9 mouse cellular contexts compared by ENCODE assay signal in the genomic region with DNA sequence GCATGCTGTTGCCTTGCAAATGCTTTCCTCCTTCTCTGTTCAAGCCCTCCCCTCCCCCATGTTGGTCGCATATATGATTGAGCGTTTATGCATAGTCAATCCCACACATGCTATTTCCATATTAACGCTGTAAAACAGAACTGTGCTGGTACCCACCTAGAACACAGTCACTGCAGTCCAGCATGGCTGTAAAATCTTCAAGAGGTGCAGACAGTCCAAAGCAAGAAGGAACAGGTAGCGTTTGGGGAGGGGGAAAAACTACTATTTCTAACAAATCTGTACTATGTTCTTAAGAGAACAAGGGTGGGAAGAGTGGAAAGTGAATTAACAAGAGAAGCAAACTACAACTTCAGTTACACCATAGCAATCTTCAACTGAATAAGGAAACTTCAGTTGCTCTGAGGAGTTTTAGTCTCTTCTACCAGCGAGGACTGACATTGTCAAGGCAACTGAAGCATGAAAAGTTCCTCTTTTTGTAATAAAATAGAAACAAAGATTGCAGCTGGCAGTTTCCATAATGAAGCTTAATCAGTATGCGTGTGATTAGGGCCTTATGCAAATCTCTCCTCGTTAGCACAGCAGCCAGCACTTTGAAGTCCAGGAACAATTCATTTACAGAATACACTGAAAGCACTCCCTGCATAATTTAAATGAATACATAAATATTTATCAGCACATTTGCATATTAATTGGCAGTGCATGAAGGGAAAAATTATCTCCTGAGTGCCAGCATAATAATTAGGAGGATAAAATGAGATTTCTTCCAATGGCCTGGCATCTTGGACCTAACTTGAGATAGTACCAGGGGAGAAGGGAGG.
DNase-seq lines count a peak whose midpoint lies in the region; ATAC-seq lines count a peak whose summit lies in the region.
"Had no signal": no experiment of that assay in that cellular context is flagged by ENCODE, and none has a peak within 500 bp of the region (broad histone marks: within the 10 kb centered on the region; RNA-seq: fewer than 3 reads in every experiment).

No protein-coding gene starts in this region.

- no peaks in the 10 kb centered on the region for H3K9me3 ChIP-seq in hindbrain, embryonic 13.5 days
- no peaks in the 10 kb centered on the region for H3K9me3 ChIP-seq in midbrain, embryonic 12.5 days
- H3K9me3 ChIP-seq: limb, embryonic 13.5 days had no signal

- H3K4me2 ChIP-seq in hindbrain, embryonic 13.5 days = peak overlapping the region; percentile 49
- H3K4me2 ChIP-seq in midbrain, embryonic 12.5 days (replicated peaks) = peak overlapping the region; percentile 38
- H3K4me2 ChIP-seq: limb, embryonic 13.5 days had no signal

- H3K4me1 ChIP-seq in hindbrain, embryonic 13.5 days (replicated peaks) = peaks cover 28% of the 10 kb centered on the region
- peaks cover 28% of the 10 kb centered on the region for H3K4me1 ChIP-seq in midbrain, embryonic 12.5 days

- H3K27ac ChIP-seq in hindbrain, embryonic 13.5 days = peak overlapping the region; percentile 86
- peak overlapping the region; percentile 92 for H3K27ac ChIP-seq in midbrain, embryonic 12.5 days (replicated peaks)
- H3K27ac ChIP-seq: limb, embryonic 13.5 days had no signal

- peak overlapping the region; percentile 46; the same call in 1 of the 2 replicates for H3K9ac ChIP-seq in hindbrain, embryonic 13.5 days
- H3K9ac ChIP-seq in midbrain, embryonic 12.5 days (replicated peaks) = no peak overlapping the region
- H3K9ac ChIP-seq: limb, embryonic 13.5 days had no signal

- H3K36me3 ChIP-seq in hindbrain, embryonic 13.5 days = no peaks in the 10 kb centered on the region
- no peaks in the 10 kb centered on the region for H3K36me3 ChIP-seq in midbrain, embryonic 12.5 days
- H3K36me3 ChIP-seq: limb, embryonic 13.5 days had no signal

- ATAC-seq in hindbrain, embryonic 13.5 days (ENCODE audit: low FRiP score) = peak; percentile 96
- peak; percentile 90 for ATAC-seq in midbrain, embryonic 12.5 days (ENCODE audit: low FRiP score, low read depth)

- 30% methylated on average over 7 of the region's 7 CpGs for WGBS in hindbrain, embryonic 13.5 days
- WGBS in midbrain, embryonic 12.5 days = 34% methylated on average over 7 of the region's 7 CpGs

- peak overlapping the region; percentile 22 for H3K4me3 ChIP-seq in hindbrain, embryonic 13.5 days
- peak overlapping the region; percentile 10; the same call in 1 of the 2 replicates for H3K4me3 ChIP-seq in midbrain, embryonic 12.5 days
- H3K4me3 ChIP-seq: limb, embryonic 13.5 days had no signal

- DNase-seq in spleen, adult 18-20 months = peak; percentile 19 to 47
- no peak for DNase-seq in spleen, adult 12 weeks (ENCODE audit: low spot score)
- peak; percentile 62 for DNase-seq in telencephalon, adult 2 months (ENCODE audit: low read depth, low spot score)
- DNase-seq in adrenal gland, postnatal 4 days (ENCODE audit: low spot score in 2 of 2) = no peak
- DNase-seq in adrenal gland, adult 8-10 months = no peak
- no peak for DNase-seq in kidney, postnatal 14 days

- H3K27me3 ChIP-seq in hindbrain, embryonic 13.5 days = no peaks in the 10 kb centered on the region
- no peaks in the 10 kb centered on the region for H3K27me3 ChIP-seq in midbrain, embryonic 12.5 days
- H3K27me3 ChIP-seq: limb, embryonic 13.5 days had no signal

Comparison
In these comparisons a context has a peak if more than half of its experiments do, and no peak if none do; other contexts are left out.
1. DNase-seq: peak in spleen, adult 18-20 months (2 of 2) and telencephalon, adult 2 months (single experiment); none in spleen, adult 12 weeks (single experiment), adrenal gland, postnatal 4 days (0 of 2), adrenal gland, adult 8-10 months (single experiment) and kidney, postnatal 14 days (single experiment).